ENCODE assay signal across 8 mouse cellular contexts in the genomic region with DNA sequence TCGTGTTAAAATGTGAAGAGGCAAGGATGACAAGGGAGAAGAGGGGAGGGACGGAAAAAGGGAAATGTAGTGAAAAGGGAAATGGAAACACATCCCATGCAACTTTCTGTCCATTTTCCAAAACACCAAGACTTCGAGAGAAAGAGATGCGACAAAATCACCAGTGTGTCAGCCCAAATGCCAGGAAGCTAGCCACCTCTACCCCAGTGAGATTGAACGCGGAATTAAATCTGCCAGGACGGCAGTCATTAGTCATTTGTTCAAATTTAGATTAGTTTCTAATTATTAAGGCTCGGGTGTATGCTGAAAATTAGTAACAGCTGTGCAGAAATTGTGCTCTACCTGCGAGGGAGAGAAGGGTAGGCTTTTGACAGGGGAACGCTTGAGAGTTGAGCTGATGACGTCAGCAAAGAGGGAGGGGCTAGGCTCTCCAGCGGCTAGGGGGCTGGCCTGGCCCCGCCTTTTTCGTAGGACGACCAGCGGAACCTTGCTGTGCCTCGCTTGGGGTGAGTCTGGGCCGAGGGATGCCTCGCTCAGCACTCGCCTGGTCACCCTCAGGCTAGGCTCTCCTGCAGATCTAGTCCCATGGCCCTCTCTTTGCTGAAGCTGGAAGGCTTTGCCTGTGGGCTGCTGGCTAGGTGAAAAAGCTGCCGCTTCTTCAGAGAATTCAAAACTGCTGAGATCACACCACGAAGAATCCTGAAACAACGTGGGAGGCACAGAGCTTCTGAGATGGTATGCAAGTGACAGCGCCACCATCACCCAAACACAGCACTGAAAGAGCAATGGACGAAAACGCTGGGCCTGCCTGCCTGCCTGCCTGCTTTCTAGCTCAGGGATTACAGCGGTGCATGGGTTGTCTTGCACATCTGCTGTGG. TPM values are rescaled to one million over a fixed set of nuclear protein-coding genes. Genes with fewer than 3 reads are reported as not detected.
DNase-seq lines count a peak whose midpoint lies in the region; ATAC-seq lines count a peak whose summit lies in the region.

No protein-coding gene starts in this region.

- peak overlapping the region; percentile 49 for H3K4me2 ChIP-seq in stomach, embryonic 14.5 days (replicated peaks; ENCODE audit: low read depth, low read length)

- WGBS in embryonic facial prominence, embryonic 10.5 days = 22% methylated on average over 27 of the region's 27 CpGs
- WGBS in limb, embryonic 10.5 days = 17% methylated on average over 27 of the region's 27 CpGs
- 23% methylated on average over 27 of the region's 27 CpGs for WGBS in midbrain, embryonic 10.5 days
- 28% methylated on average over 27 of the region's 27 CpGs for WGBS in stomach, embryonic 14.5 days

- no peaks in the 10 kb centered on the region for H3K27me3 ChIP-seq in embryonic facial prominence, embryonic 10.5 days (replicated peaks; ENCODE audit: low read depth, poor library complexity, severe bottlenecking)
- H3K27me3 ChIP-seq in limb, embryonic 10.5 days (ENCODE audit: low read depth, poor library complexity, severe bottlenecking) = no peaks in the 10 kb centered on the region
- H3K27me3 ChIP-seq in midbrain, embryonic 10.5 days (ENCODE audit: low read depth, poor library complexity, severe bottlenecking) = no peaks in the 10 kb centered on the region
- H3K27me3 ChIP-seq in stomach, embryonic 14.5 days (ENCODE audit: control insufficient read depth, insufficient read depth, low read length) = no peaks in the 10 kb centered on the region

- H3K27ac ChIP-seq in embryonic facial prominence, embryonic 10.5 days (replicated peaks) = peak overlapping the region; percentile 72
- peak overlapping the region; percentile 64; the same call in 1 of the 2 replicates for H3K27ac ChIP-seq in limb, embryonic 10.5 days
- peak overlapping the region; percentile 75 for H3K27ac ChIP-seq in midbrain, embryonic 10.5 days (replicated peaks)
- no peak overlapping the region for H3K27ac ChIP-seq in stomach, embryonic 14.5 days (ENCODE audit: low read length)

- H3K4me1 ChIP-seq in embryonic facial prominence, embryonic 10.5 days = peaks cover 10% of the 10 kb centered on the region
- peaks cover 10% of the 10 kb centered on the region for H3K4me1 ChIP-seq in limb, embryonic 10.5 days
- peaks cover 9% of the 10 kb centered on the region for H3K4me1 ChIP-seq in midbrain, embryonic 10.5 days
- no peaks in the 10 kb centered on the region; the same call in 1 of the 2 replicates for H3K4me1 ChIP-seq in stomach, embryonic 14.5 days (ENCODE audit: control insufficient read depth, insufficient read depth, low read length)

- peak; percentile 92 for DNase-seq in heart, adult 11 months
- no peak for DNase-seq in heart, adult 8-10 months (ENCODE audit: low spot score)
- DNase-seq in embryonic facial prominence, embryonic 10.5 days (ENCODE audit: low spot score) = peak; percentile 84
- peak; percentile 30 to 50 for DNase-seq in gastrocnemius, postnatal 4 days (ENCODE audit: low spot score in 2 of 2)
- peak; percentile 34 for DNase-seq in kidney, adult 18-20 months
- peak; percentile 83 for DNase-seq in limb, embryonic 10.5 days (ENCODE audit: low spot score)
- peak; percentile 76 for DNase-seq in midbrain, embryonic 10.5 days (ENCODE audit: low spot score)

- H3K4me3 ChIP-seq in embryonic facial prominence, embryonic 10.5 days = peak overlapping the region; percentile 58
- peak overlapping the region; percentile 46 for H3K4me3 ChIP-seq in limb, embryonic 10.5 days
- peak overlapping the region; percentile 49 for H3K4me3 ChIP-seq in midbrain, embryonic 10.5 days
- H3K4me3 ChIP-seq in stomach, embryonic 14.5 days (ENCODE audit: low read depth, low read length) = peak overlapping the region; percentile 26

- H3K9me3 ChIP-seq in embryonic facial prominence, embryonic 10.5 days = no peaks in the 10 kb centered on the region
- no peaks in the 10 kb centered on the region for H3K9me3 ChIP-seq in limb, embryonic 10.5 days (replicated peaks)
- H3K9me3 ChIP-seq in midbrain, embryonic 10.5 days (replicated peaks) = no peaks in the 10 kb centered on the region
- H3K9me3 ChIP-seq in stomach, embryonic 14.5 days (ENCODE audit: control insufficient read depth, low read depth, low read length) = no peaks in the 10 kb centered on the region

- peak; percentile 69; the same call in 1 of the 2 replicates for ATAC-seq in stomach, embryonic 14.5 days (ENCODE audit: insufficient number of reproducible peaks, insufficient read depth, low FRiP score, low read depth)

- H3K36me3 ChIP-seq in embryonic facial prominence, embryonic 10.5 days (replicated peaks) = peaks cover 59% of the 10 kb centered on the region
- peaks cover 42% of the 10 kb centered on the region for H3K36me3 ChIP-seq in limb, embryonic 10.5 days
- peaks cover 62% of the 10 kb centered on the region for H3K36me3 ChIP-seq in midbrain, embryonic 10.5 days
- no peaks in the 10 kb centered on the region; the same call in 1 of the 2 replicates for H3K36me3 ChIP-seq in stomach, embryonic 14.5 days (ENCODE audit: control insufficient read depth, insufficient read depth, low read length)

- H3K9ac ChIP-seq in stomach, embryonic 14.5 days (replicated peaks; ENCODE audit: low read depth, low read length) = 0 out of 2 replicates have a peak overlapping the region, but pooled peaks have one; percentile 10

RNA-seq across cellular contexts. Expression of gene Myb, which starts 15.9 kb away (rescaled TPM):
- total RNA-seq in heart, adult 8-10 months (2022) = under 1 TPM in 1 of 4 experiments, not detected in 3; 0.17 TPM
- polyA plus RNA-seq in embryonic facial prominence, embryonic 10.5 days (2016; fragmentation: Nextera tagmentation; extraction: Ambion mirVana) = 4.4 and 5.3 TPM in 2 replicates
- total RNA-seq in gastrocnemius, postnatal 4 days (2021) = 1 to 10 TPM; 2.5 to 3.0 TPM
- 4.0 and 5.2 TPM in 2 replicates for polyA plus RNA-seq in limb, embryonic 10.5 days (2016; fragmentation: Nextera tagmentation; extraction: Ambion mirVana)
- polyA plus RNA-seq in midbrain, embryonic 10.5 days (2016; fragmentation: Nextera tagmentation; extraction: Ambion mirVana) = 5.1 and 6.8 TPM in 2 replicates
- polyA plus RNA-seq in stomach, embryonic 14.5 days (2014; fragmentation: Nextera tagmentation; extraction: Ambion mirVana) = 4.2 and 4.9 TPM in 2 replicates
